Mouse (Mus musculus) mammary gland, adult 2 months (tissue): ENCODE results near the gene Fam149b. TPM values are rescaled to one million over a fixed set of nuclear protein-coding genes. Genes with fewer than 3 reads are reported as not detected.

ENCODE experiments used
- polyA plus RNA-seq: library from polyadenylated mRNA; depleted of rRNA; stranded (reverse); fragments of >200 nt; gene quantifications from 2 replicates; pipeline ENCODE4 v1.2.3, GENCODE M21; 2012; ENCODE audit warnings: low replicate concordance; rRNA removed

The Fam149b gene
- polyA plus RNA-seq = 25.0 and 37.1 TPM in 2 replicates

DNA sequence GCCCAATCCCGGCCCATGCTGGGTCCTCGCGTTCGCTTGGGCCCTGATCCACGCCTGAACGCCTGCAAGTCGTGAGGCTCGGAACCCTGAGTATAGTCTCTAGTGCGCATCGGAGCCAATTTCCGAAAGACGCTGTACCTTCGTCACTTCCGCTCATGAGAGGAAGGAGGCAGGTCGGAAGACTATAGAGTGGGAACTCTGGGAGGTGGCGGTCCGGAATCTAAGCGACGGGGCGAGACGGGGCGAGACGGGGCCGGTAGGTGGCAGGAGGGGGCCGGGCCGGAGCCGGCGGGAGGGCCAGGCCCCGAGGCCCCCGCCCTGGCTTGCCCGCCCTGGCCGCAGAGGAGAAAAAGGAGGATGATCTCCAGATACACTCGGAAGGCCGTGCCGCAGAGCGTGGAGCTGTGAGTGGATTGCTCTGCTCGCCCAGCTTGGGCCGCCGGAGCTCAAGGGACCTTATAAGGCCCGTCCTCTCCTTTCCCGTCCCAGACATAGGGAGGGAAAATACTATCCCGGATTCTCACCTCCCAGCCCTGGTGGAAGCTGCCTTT lies at the start of gene Fam149b, which contains the start of gene Ecd:
Fam149b (plus strand) TSS at position 172 of the 551 bp plus-strand sequence.
Ecd (minus strand) TSS at position 131 of the 551 bp plus-strand sequence.

GRCm38 (mm10) chr14:20388441-20389129 lies 40.6 kb downstream of the Fam149b start, which contains the start of gene Dnajc9:
TSS of gene Dnajc9 (minus strand) at chr14:20388910.

GRCm38 (mm10) chr14:20393205-20393913 lies 45.4 kb downstream of the Fam149b start, which contains the start of gene Mrps16:
TSS of gene Mrps16 (minus strand) at chr14:20393634.

Other genes starting within 250 kb of the Fam149b start
- gene Saysd1, start 209.6 kb upstream of the Fam149b start, polyA plus RNA-seq = 7.0 and 12.4 TPM in 2 replicates
- gene Kcnk5, start 166.4 kb upstream of the Fam149b start, polyA plus RNA-seq = 9.6 and 10.0 TPM in 2 replicates
- 0.85 and 1.1 TPM in 2 replicates for gene Kcnk16, start 79.0 kb upstream of the Fam149b start, polyA plus RNA-seq
- 26.8 and 38.4 TPM in 2 replicates for gene Nudt13, start 53.5 kb upstream of the Fam149b start, polyA plus RNA-seq
- gene Ecd, start within 50 bp of the Fam149b start, polyA plus RNA-seq = 14.6 and 20.5 TPM in 2 replicates
- gene Dnajc9, start 40.7 kb downstream of the Fam149b start, polyA plus RNA-seq = 8.0 and 34.0 TPM in 2 replicates
- 51.6 and 55.1 TPM in 2 replicates for gene Mrps16, start 45.5 kb downstream of the Fam149b start, polyA plus RNA-seq
- 0.09 TPM in 1 of 2 replicates, not detected in the other for gene Cfap70, start 104.1 kb downstream of the Fam149b start, polyA plus RNA-seq
- gene Anxa7, start 132.0 kb downstream of the Fam149b start, polyA plus RNA-seq = 87.8 and 94.9 TPM in 2 replicates
- gene Mss51, start 148.7 kb downstream of the Fam149b start, polyA plus RNA-seq = 0.31 and 1.4 TPM in 2 replicates
- gene Ppp3cb, start 198.4 kb downstream of the Fam149b start, polyA plus RNA-seq = 8.3 and 20.8 TPM in 2 replicates